Mouse (Mus musculus): ENCODE results near the gene Rasgef1a. TPM values are rescaled to one million over a fixed set of nuclear protein-coding genes. Genes with fewer than 3 reads are reported as not detected.
A peak's percentile ranks its signal among the peaks of the same experiment; 100 is the strongest.

The Rasgef1a gene
- under 1 TPM; 0.18 to 0.37 TPM for total RNA-seq (2021)
- 0.26 and 0.37 TPM in 2 replicates for polyA plus RNA-seq (2012; rRNA removed)
- long read RNA-seq, result 0 reads

DNA sequence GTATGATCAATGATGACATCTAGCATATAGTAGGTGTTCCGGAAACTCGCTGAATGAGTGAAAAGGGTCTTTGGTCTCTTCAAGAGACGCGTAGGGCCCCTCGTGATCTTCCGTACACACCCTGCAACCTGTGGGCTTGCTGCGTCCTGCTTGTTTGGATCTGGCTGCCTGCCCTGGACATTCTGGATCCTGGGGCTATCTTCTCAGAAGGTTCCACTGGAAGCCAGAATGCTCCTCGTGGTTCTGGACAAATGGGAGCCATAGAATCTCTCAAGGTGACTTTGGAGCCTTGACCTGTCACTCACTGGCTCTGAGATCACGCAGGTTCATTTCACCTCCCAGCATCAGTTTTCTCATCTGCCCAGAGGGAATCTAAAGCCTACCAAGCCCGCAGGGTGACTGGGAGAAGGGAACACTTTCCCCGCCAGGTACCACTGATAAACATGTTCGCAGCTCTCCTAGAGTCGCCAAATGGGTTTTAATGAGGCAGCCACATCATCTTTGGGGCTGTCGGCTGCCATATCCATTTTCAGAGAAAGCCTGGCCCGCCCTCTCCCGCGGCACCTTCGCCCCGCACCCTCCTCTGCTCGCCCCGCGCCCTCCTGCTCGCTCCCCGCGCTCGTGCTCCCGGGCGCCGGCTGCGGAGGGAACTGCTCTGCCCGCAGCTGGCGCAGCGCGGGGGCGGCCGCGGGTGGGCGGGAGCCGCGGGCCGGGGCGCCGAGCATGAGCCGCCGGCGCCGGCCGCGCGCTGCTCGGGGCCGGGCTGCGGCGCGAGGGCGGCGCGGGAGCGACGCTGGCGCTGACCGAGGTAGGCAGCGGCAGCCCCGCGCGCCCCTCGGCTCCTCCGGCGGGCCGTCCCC, at the start of gene Rasgef1a:
Rasgef1a (plus strand) TSS at position 683 of the 860 bp plus-strand sequence.
- peaks cover 8% of the 10 kb centered on the region for H3K27me3 ChIP-seq (ENCODE audit: control insufficient read depth, insufficient read depth, low read length)
- no peak within 1 kb of the TSS for H3K27ac ChIP-seq
- WGBS, result 16% methylated on average over 68 of the region's 70 CpGs
- no peaks in the 10 kb centered on the region for H3K79me2 ChIP-seq (replicated peaks; ENCODE audit: control insufficient read depth, insufficient read depth, low read length)
- H3K4me1 ChIP-seq (ENCODE audit: control insufficient read depth, insufficient read depth, low read length), result no peaks in the 10 kb centered on the region
- no peak for DNase-seq
- H3K9ac ChIP-seq (ENCODE audit: low read depth, low read length), result no peak within 1 kb of the TSS
- peak within 1 kb of the TSS; percentile 26 for H3K4me3 ChIP-seq
- H3K36me3 ChIP-seq (ENCODE audit: control insufficient read depth, insufficient read depth, low read length), result no peaks in the 10 kb centered on the region
- intact Hi-C loops (cut with DNase I), result no loop called here
- TF ChIP-seq EP300 (IDR thresholded peaks at IDR 0.05; ENCODE audit: insufficient read depth, low read depth, low read length) (no peak), CTCF (IDR thresholded peaks at IDR 0.05) (no peak), POLR2A (IDR thresholded peaks at IDR 0.05; ENCODE audit: insufficient read depth, low read depth, low read length) (no peak)

DNA sequence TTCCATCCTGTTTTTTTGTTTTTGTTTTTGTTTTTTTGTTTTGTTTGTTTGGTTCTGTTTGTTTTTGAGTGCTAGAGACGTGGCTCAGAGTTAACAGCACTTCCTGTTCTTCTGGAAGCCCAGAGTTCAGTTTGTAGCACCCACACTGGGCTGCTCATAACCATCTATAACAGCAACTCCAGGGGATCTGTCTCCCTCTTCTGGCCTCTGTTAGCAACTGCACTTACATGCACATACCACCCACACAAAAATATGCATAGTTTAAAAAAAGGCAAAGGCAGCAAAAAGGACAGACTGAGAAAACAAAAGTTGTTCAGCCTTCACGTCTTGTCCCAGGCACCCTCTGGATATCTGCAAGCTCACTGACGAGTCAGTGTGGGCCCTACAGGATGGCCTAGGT, 48.0 kb upstream of the Rasgef1a start:
- 77% methylated on average over 3 of the region's 3 CpGs for WGBS
- H3K36me3 ChIP-seq (ENCODE audit: control insufficient read depth, insufficient read depth, low read length), result no peaks in the 10 kb centered on the region
- no peak overlapping the region for H3K4me3 ChIP-seq
- H3K27me3 ChIP-seq (ENCODE audit: control insufficient read depth, insufficient read depth, low read length), result no peaks in the 10 kb centered on the region
- TF ChIP-seq POLR2A (IDR thresholded peaks at IDR 0.05; ENCODE audit: insufficient read depth, low read depth, low read length) (no peak), EP300 (IDR thresholded peaks at IDR 0.05; ENCODE audit: insufficient read depth, low read depth, low read length) (no peak), CTCF (IDR thresholded peaks at IDR 0.05) (no peak)
- H3K79me2 ChIP-seq (replicated peaks; ENCODE audit: control insufficient read depth, insufficient read depth, low read length), result no peaks in the 10 kb centered on the region
- intact Hi-C loops (cut with DNase I), result no loop called here
- H3K4me1 ChIP-seq (ENCODE audit: control insufficient read depth, insufficient read depth, low read length), result no peaks in the 10 kb centered on the region
- no peak for DNase-seq
- no peak overlapping the region for H3K27ac ChIP-seq
- no peak overlapping the region for H3K9ac ChIP-seq (ENCODE audit: low read depth, low read length)

DNA sequence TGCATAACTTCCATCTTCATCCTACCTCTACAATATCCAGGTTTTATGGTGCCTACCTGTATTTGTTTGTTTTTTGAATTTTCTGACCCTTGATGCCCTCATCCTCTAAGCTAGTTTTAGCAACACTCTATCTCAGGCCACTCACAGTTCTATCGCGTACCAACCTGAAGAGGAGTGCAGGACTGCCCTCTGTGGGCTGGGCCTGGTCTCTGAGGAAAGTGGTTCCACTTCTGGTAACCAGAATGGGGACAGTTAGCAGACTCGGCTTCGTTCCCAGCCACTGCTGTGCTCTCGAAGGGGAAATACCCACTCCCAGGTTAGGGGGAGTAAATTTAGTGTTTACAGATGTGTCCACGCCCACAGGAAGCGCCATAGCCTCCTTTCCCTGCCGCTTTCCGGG, 44.5 kb upstream of the Rasgef1a start:
- Histone ChIP-seq H3K27ac (no peak overlapping the region), H3K27me3 (ENCODE audit: control insufficient read depth, insufficient read depth, low read length) (no peaks in the 10 kb centered on the region), H3K4me1 (ENCODE audit: control insufficient read depth, insufficient read depth, low read length) (no peaks in the 10 kb centered on the region), H3K4me3 (no peak overlapping the region), H3K9ac (ENCODE audit: low read depth, low read length) (no peak overlapping the region), H3K36me3 (ENCODE audit: control insufficient read depth, insufficient read depth, low read length) (no peaks in the 10 kb centered on the region), H3K79me2 (replicated peaks; ENCODE audit: control insufficient read depth, insufficient read depth, low read length) (no peaks in the 10 kb centered on the region)
- WGBS, result 14% methylated on average over 9 of the region's 9 CpGs
- TF ChIP-seq POLR2A (IDR thresholded peaks at IDR 0.05; ENCODE audit: insufficient read depth, low read depth, low read length) (no peak), CTCF (IDR thresholded peaks at IDR 0.05) (peak; percentile 45), EP300 (IDR thresholded peaks at IDR 0.05; ENCODE audit: insufficient read depth, low read depth, low read length) (no peak)
- intact Hi-C loops (cut with DNase I), result no loop called here
- DNase-seq, result no peak

DNA sequence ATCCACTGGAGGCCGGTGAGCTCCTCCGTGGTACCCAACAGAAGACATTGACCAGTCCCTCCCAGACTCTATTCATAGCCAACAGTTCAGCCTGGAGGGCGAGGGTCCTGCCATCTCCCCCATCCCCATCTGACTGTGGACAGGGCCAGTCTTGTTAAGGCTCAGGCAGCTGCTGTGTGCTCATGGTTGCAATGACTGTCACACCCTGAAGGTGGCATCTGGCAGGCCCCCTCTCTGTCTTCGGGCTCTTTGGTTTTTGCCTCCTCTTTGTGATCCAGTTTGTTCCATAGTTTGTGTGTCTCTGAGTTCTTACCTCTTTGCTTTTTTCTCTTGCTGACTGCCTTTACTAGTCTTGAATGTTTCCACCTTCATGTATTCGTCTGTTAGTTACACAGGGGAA, 24.1 kb upstream of the Rasgef1a start:
- no peak for TF ChIP-seq POLR2A (IDR thresholded peaks at IDR 0.05; ENCODE audit: insufficient read depth, low read depth, low read length)
- TF ChIP-seq EP300 (IDR thresholded peaks at IDR 0.05; ENCODE audit: insufficient read depth, low read depth, low read length), result no peak
- TF ChIP-seq CTCF (IDR thresholded peaks at IDR 0.05), result peak; percentile 39
- Histone ChIP-seq H3K27ac (no peak overlapping the region), H3K36me3 (ENCODE audit: control insufficient read depth, insufficient read depth, low read length) (no peaks in the 10 kb centered on the region), H3K4me1 (ENCODE audit: control insufficient read depth, insufficient read depth, low read length) (no peaks in the 10 kb centered on the region), H3K79me2 (replicated peaks; ENCODE audit: control insufficient read depth, insufficient read depth, low read length) (no peaks in the 10 kb centered on the region), H3K9ac (ENCODE audit: low read depth, low read length) (no peak overlapping the region), H3K4me3 (no peak overlapping the region), H3K27me3 (ENCODE audit: control insufficient read depth, insufficient read depth, low read length) (no peaks in the 10 kb centered on the region)
- no peak for DNase-seq
- intact Hi-C loops (cut with DNase I), result no loop called here
- WGBS, result 53% methylated on average over 5 of the region's 5 CpGs

DNA sequence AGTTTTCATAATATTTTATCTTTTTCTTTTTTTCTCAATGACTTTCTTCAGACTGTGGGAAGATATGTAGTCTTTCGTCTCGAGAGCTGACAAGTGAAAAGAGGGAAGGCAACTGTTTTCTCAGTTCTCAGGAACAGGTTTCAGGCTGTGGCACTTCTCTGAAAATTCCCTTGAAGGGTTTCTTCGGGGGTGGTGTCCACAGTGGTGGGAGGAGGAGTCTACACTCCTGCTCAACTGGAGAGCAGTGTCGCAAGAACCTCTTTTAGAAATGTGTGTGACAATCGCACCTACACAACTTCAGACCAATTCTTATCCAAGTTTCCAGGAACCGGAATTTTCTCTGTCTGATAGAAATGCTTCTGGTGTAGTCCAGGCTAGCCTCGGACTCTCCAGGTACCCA, 22.0 kb upstream of the Rasgef1a start:
- intact Hi-C loops (cut with DNase I), result no loop called here
- no peaks in the 10 kb centered on the region for H3K4me1 ChIP-seq (ENCODE audit: control insufficient read depth, insufficient read depth, low read length)
- H3K36me3 ChIP-seq (ENCODE audit: control insufficient read depth, insufficient read depth, low read length), result no peaks in the 10 kb centered on the region
- no peak for TF ChIP-seq CTCF (IDR thresholded peaks at IDR 0.05)
- TF ChIP-seq EP300 (IDR thresholded peaks at IDR 0.05; ENCODE audit: insufficient read depth, low read depth, low read length), result no peak
- TF ChIP-seq POLR2A (IDR thresholded peaks at IDR 0.05; ENCODE audit: insufficient read depth, low read depth, low read length), result no peak
- no peak overlapping the region for H3K9ac ChIP-seq (ENCODE audit: low read depth, low read length)
- H3K79me2 ChIP-seq (replicated peaks; ENCODE audit: control insufficient read depth, insufficient read depth, low read length), result no peaks in the 10 kb centered on the region
- no peak overlapping the region for H3K27ac ChIP-seq
- H3K27me3 ChIP-seq (ENCODE audit: control insufficient read depth, insufficient read depth, low read length), result no peaks in the 10 kb centered on the region
- no peak overlapping the region for H3K4me3 ChIP-seq
- DNase-seq, result no peak
- WGBS, result 85% methylated on average over 7 of the region's 7 CpGs

DNA sequence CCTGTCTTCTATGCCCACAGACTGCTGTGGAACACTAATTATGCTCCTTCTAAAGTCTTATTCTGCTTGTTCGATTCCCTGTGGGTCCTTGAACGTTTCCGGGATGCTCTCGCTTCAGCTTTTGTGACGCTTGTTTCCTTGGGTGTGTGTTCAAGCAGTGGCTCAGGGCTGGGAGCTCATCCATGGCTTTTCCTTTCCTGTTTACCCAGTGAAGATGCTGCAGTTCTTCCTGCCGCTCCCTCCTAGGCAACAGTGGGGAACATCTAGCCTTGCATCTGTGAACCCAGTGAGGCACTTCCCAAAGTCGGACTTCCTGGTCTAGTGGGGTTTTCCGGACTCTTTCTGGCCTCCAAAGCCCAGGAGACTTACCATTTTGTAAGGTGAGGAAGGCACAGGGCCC, 20.6 kb upstream of the Rasgef1a start:
- Histone ChIP-seq H3K27me3 (ENCODE audit: control insufficient read depth, insufficient read depth, low read length) (no peaks in the 10 kb centered on the region; the same call in 1 of the 2 replicates), H3K36me3 (ENCODE audit: control insufficient read depth, insufficient read depth, low read length) (no peaks in the 10 kb centered on the region), H3K27ac (no peak overlapping the region), H3K4me1 (ENCODE audit: control insufficient read depth, insufficient read depth, low read length) (no peaks in the 10 kb centered on the region), H3K9ac (ENCODE audit: low read depth, low read length) (no peak overlapping the region), H3K79me2 (replicated peaks; ENCODE audit: control insufficient read depth, insufficient read depth, low read length) (no peaks in the 10 kb centered on the region), H3K4me3 (no peak overlapping the region)
- WGBS, result 49% methylated on average over 8 of the region's 8 CpGs
- DNase-seq, result no peak
- intact Hi-C loops (cut with DNase I), result no loop called here
- TF ChIP-seq POLR2A (IDR thresholded peaks at IDR 0.05; ENCODE audit: insufficient read depth, low read depth, low read length), result no peak
- no peak for TF ChIP-seq CTCF (IDR thresholded peaks at IDR 0.05)
- TF ChIP-seq EP300 (IDR thresholded peaks at IDR 0.05; ENCODE audit: insufficient read depth, low read depth, low read length), result no peak
